Mouse (Mus musculus) cortical plate, adult 2 months (tissue): Measurements from ENCODE around the gene Cgrrf1. TPM values are rescaled to one million over a fixed set of nuclear protein-coding genes. Genes with fewer than 3 reads are reported as not detected.

ENCODE experiments used
- H3K27ac ChIP-seq: fragments of 200-500 bp; 2 replicates; pipeline ENCODE4 v1.5.1; 2012; ENCODE audit warnings: low read length, control low read depth, inconsistent platforms; ENCODE audit not compliant: insufficient read depth
- H3K4me1 ChIP-seq: fragments of 200-500 bp; 2 replicates; pipeline ENCODE4 v1.6.1; 2011; ENCODE audit warnings: low read length; ENCODE audit not compliant: control insufficient read depth, insufficient read depth
- H3K4me3 ChIP-seq: fragments of 200-500 bp; 2 replicates; pipeline ENCODE4 v1.5.1; 2011; ENCODE audit warnings: mild to moderate bottlenecking, low read length, control low read depth; ENCODE audit not compliant: insufficient read depth
- CTCF ChIP-seq: fragments of 200-500 bp; IDR thresholded peaks from 2 replicates; pipeline ENCODE4 v1.5.1; 2011; ENCODE audit warnings: mild to moderate bottlenecking, control low read depth, low read length; ENCODE audit not compliant: insufficient read depth; ENCODE audit errors: extremely low read depth
- POLR2A ChIP-seq: fragments of 200-500 bp; IDR thresholded peaks from 2 replicates; pipeline ENCODE4 v1.6.1; 2011; ENCODE audit warnings: mild to moderate bottlenecking, low read length, control low read depth; ENCODE audit not compliant: insufficient read depth; ENCODE audit errors: extremely low read depth
- polyA plus RNA-seq: library from polyadenylated mRNA; depleted of rRNA; stranded (reverse); fragments of >200 nt; gene quantifications from 2 replicates; pipeline ENCODE4 v1.2.3, GENCODE M21; 2012

Cgrrf1 gene
- polyA plus RNA-seq, 1 experiment, result 42.1 TPM

GRCm38 (mm10) chr14:46821873-46822716 lies 9.8 kb upstream of the Cgrrf1 start, which contains the start of gene Gmfb:
Gene Gmfb, minus strand, starts transcription at chr14:46822242.
- Histone ChIP-seq H3K4me1 (peaks cover 5% of the 10 kb centered on the region; the same call in 1 of the 2 replicates), H3K4me3 (peak within 1 kb of the TSS; percentile 79), H3K27ac (peak within 1 kb of the TSS; percentile 63)
- TF ChIP-seq POLR2A, result peak; percentile 74
- no peak for TF ChIP-seq CTCF

GRCm38 (mm10) chr14:46823996-46824395 lies 7.9 kb upstream of the Cgrrf1 start:
- H3K4me1 ChIP-seq, result peaks cover 5% of the 10 kb centered on the region; the same call in 1 of the 2 replicates
- no peak for TF ChIP-seq POLR2A
- no peak for TF ChIP-seq CTCF
- no peak overlapping the region for H3K27ac ChIP-seq
- no peak overlapping the region for H3K4me3 ChIP-seq

GRCm38 (mm10) chr14:46827430-46827829 lies 4.5 kb upstream of the Cgrrf1 start:
- no peak for TF ChIP-seq POLR2A
- no peak for TF ChIP-seq CTCF
- Histone ChIP-seq H3K4me3 (no peak overlapping the region), H3K4me1 (peaks cover 1% of the 10 kb centered on the region; the same call in 1 of the 2 replicates), H3K27ac (no peak overlapping the region)

GRCm38 (mm10) chr14:46831295-46831694 lies 630 bp upstream of the Cgrrf1 start:
- TF ChIP-seq POLR2A (no peak), CTCF (no peak)
- H3K4me1 ChIP-seq, result peaks cover 1% of the 10 kb centered on the region; the same call in 1 of the 2 replicates
- no peak overlapping the region for H3K27ac ChIP-seq
- H3K4me3 ChIP-seq, result peak overlapping the region; percentile 81; the same call in 1 of the 2 replicates

- H3K27ac ChIP-seq, result peak overlapping the region; percentile 34; the same call in 1 of the 2 replicates
- peaks cover 1% of the 10 kb centered on the region; the same call in 1 of the 2 replicates for H3K4me1 ChIP-seq
- peak overlapping the region; percentile 81 for H3K4me3 ChIP-seq
- TF ChIP-seq POLR2A (no peak), CTCF (no peak)
Measured at GRCm38 (mm10) chr14:46832354-46833272, 688 bp downstream of the Cgrrf1 start.

GRCm38 (mm10) chr14:46839326-46839725 lies 7.4 kb downstream of the Cgrrf1 start:
- TF ChIP-seq POLR2A (no peak), CTCF (no peak)
- Histone ChIP-seq H3K4me1 (no peaks in the 10 kb centered on the region; the same call in 1 of the 2 replicates), H3K27ac (no peak overlapping the region), H3K4me3 (no peak overlapping the region)

- no peak overlapping the region for H3K27ac ChIP-seq
- TF ChIP-seq CTCF (no peak), POLR2A (no peak)
- no peak overlapping the region for H3K4me3 ChIP-seq
- no peaks in the 10 kb centered on the region; the same call in 1 of the 2 replicates for H3K4me1 ChIP-seq
Measured at GRCm38 (mm10) chr14:46845706-46846105, 13.8 kb downstream of the Cgrrf1 start.

GRCm38 (mm10) chr14:46848063-46848590 lies 16.2 kb downstream of the Cgrrf1 start:
- TF ChIP-seq CTCF, result no peak
- no peak for TF ChIP-seq POLR2A
- Histone ChIP-seq H3K4me3 (no peak overlapping the region), H3K4me1 (no peaks in the 10 kb centered on the region), H3K27ac (no peak overlapping the region)

- H3K4me1 ChIP-seq, result no peaks in the 10 kb centered on the region
- TF ChIP-seq POLR2A, result no peak
- no peak for TF ChIP-seq CTCF
- H3K4me3 ChIP-seq, result no peak overlapping the region
- no peak overlapping the region for H3K27ac ChIP-seq
Measured at GRCm38 (mm10) chr14:46848736-46849135, 16.8 kb downstream of the Cgrrf1 start.
